Mouse (Mus musculus): ENCODE measurements around the gene Tmem54. TPM values are rescaled to one million over a fixed set of nuclear protein-coding genes. Genes with fewer than 3 reads are reported as not detected.
A peak's percentile ranks its signal among the peaks of the same experiment; 100 is the strongest.

The Tmem54 gene
- total RNA-seq, 2 experiments from 2014 or later = not detected

GRCm38 (mm10) chr4:129102133-129102829, 3.1 kb upstream of the Tmem54 start:
- no peak for DNase-seq

- DNase-seq = no peak
Observed at GRCm38 (mm10) chr4:129106073-129106472, 725 bp downstream of the Tmem54 start.

GRCm38 (mm10) chr4:129107348-129107899, 2.1 kb downstream of the Tmem54 start:
- DNase-seq = no peak

DNA sequence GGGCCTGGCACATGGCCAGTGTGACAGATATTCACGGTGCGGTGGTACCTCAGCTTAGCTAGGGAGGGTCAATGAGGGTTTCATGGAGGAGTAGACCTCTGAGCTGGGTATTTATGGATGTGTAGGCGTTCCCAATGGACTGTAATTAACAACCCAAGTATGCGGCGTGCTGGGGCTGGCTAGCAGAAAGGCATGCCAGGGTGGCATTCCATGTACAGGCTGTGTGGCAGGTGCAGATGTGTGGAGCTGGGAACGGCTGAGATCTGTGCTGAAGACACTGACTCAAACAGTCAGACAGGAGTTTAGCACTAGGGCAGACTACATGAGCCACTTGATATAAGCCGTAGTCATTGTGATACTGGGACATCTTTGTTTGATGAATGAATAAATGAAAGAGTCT, 3.3 kb downstream of the Tmem54 start:
- no peak for DNase-seq

GRCm38 (mm10) chr4:129110804-129111203, 5.5 kb downstream of the Tmem54 start:
- DNase-seq = no peak

- no peak for DNase-seq
Observed at GRCm38 (mm10) chr4:129111350-129111749, 6.0 kb downstream of the Tmem54 start.

DNA sequence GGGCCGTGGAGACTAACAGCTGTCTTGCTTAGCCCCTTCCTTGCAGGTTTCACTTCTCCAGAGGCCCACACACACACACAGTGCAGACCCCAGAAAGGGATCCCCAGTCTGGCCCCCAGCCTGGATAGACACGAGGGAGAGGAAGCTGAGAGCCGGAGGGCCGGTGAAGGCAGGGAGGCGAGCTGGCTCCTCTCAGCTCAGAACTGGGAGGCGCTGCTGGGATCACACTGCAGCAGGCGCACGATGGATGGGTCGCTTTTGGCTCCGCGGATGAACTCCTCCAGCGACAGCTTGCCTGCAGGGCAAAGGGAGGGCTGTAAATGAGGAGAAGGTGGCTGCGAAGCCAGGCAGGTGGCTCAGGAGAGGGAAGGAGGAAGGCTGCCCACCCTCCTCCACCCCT, 6.9 kb downstream of the Tmem54 start:
- no peak for DNase-seq

DNA sequence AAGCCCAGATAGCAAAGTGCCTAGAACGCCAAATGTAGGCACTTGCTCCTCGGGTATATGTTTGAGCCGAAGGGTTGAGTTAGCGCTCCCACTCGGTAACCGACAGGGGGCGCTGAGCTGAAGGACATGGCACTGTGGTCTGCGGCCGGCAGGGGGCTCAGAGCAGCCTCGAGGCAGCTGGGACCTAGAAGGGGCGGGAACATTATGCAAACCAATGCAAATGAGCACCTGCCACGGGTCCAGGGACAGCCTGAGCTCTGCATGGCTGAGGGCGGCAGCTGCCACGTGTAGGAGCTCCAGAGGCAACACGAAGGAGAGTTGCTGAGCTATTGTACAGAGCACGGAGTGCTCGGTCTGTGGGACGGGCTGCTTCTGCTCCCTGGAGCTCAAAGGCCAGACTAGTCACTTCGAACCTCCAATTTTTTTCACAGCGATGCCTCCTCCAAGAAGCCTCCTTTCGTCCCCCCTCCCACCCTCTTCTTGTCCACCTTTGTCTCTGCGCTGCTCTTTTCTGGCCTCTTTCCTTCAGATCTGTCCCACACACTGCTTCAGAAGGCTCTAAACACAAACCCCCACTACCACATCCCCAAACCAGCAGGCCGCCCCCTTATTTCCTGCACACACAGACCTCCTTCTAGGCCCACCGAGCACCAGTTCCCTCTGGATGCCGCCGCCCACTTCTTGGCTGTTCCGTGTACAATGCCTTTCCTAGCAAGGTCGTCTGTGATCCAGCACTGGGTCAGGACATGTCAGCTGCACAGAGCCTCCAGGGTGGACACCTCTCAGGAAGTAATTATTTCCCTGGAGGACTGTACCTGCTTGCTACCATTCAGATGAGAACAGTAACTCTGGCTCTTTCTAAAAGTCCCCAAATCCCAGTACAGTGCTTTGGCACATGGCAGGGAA, 8.0 kb downstream of the Tmem54 start:
- peak; percentile 76 for DNase-seq

- no peak for DNase-seq
Observed at GRCm38 (mm10) chr4:129116703-129117102, 11.4 kb downstream of the Tmem54 start.

- no peak for DNase-seq
Observed at GRCm38 (mm10) chr4:129117720-129118510, 12.6 kb downstream of the Tmem54 start.

GRCm38 (mm10) chr4:129119708-129120107, 14.4 kb downstream of the Tmem54 start:
- no peak for DNase-seq

DNA sequence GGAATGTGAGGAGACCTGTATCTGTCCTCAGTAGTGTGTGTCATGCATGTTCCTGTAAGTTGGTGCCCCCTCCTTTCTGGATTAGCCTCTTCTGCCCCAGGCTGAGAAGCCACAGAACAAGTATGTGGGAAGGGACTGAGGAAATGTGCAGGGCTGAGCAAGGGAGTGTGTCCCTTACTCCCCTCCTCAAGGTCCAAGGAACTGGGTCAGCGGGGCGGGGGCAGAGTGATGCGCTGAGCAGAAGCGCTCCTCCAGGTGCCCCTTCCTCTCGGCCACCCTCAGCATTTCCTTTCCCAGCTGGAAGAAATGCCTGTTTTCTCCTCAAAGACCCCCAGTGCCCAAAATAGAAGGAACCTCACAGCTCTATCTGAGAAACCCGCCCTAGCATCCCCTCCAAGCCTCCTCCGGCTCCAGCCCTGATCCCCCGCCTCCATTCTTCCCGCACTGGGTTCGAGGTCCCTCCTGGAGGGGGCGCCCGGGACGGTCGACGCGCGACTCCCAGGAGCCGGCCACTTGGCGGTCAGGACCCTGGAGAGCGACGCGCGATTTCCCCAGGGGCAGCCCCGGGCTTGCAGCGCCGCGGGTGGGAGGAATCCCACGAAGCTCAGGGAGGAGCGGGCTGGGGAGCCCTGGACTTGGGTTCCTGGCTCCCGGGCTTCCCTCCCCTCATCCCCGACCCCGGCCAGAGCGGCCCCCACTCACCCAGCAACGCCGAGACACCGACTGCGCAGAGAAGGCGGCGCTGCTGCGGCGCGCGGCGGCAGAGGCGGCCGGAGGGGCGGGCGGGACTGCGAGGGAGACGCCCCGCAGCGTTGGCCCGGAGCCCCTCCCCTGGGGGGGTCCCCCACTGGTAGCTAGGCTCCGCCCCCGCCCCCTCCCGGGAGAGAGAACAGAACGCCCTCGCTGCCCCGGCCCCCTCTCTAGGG, 15.4 kb downstream of the Tmem54 start:
- DNase-seq = peak; percentile 80

GRCm38 (mm10) chr4:129121569-129122086, 16.3 kb downstream of the Tmem54 start, which contains the start of gene Hpca:
Gene Hpca (minus strand): TSS chr4:129122036.
- DNase-seq = no peak

DNA sequence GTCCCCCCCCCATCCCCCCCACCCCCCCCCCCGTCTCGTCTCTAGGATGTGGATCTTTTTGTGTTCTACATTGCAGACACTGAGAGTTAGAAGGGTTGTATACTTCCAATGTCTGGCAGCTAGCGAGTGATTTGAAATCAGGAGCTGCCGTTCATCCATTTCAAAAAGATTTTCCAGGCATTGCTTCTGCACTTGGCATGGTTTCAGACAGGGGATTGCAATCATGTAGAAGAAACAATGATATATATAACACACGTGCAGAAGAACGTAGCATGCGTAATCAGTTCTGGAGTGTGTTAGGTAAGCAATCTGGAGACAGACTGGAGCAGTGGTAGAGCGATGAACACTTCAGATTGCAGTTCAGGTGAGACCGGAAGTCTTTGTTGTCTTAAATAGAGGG, 16.8 kb downstream of the Tmem54 start:
- no peak for DNase-seq

DNA sequence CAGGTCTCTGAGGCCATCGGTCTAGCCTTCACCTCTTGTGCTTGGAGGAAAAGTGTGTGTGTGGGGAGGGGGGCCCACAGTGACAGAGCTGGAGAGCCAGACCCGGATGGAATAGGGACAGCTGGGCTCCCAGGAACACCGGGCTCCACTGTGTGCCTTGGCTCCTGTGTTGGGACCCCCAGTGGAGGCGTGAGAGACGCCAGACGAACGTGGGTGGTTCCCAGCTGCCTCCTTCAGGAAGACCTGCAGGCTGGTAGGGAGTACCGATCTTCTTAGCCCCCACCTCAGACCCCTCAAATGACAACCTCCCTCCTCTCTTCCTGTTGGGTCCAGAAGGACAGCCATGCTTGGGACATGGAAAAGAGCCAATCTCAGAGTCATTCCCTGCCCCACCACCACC, 17.4 kb downstream of the Tmem54 start:
- no peak for DNase-seq

GRCm38 (mm10) chr4:129124652-129125146, 19.4 kb downstream of the Tmem54 start:
- DNase-seq = no peak

- no peak for DNase-seq
Observed at GRCm38 (mm10) chr4:129125736-129126451, 20.5 kb downstream of the Tmem54 start.

DNA sequence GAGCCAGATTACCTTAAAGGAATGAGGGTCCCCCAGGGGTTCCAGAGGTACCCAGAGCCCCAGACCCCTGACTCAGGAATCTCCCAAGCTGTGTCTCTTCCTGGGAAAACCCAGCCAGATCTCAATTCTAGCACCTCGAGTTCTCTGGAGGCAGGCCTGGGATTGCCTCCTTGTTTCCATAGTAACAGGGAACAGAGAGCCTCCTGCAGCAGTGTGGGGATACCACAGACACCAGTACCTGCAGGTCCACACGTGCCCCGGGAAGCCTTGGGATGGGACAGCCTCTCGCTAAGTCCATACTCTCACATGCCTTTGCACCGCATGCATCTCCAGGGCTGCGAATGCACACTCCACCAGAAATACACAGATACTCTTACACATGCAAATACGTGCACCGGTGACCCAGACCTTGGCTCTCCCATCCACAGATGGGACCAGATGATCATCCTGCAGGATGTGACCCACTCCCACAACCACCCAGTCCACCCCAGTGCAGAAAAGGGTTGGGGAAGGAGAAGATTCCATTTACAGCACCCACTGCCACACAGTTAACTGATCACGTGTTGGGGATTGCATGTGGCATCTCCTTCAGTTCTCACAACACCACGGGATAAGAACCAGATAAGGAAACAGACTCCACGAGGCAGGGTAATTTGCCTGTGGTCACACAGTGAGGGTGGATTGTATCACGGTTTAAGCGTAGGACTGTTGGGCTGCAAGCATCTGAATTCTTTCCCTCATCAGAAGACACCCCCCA, 23.4 kb downstream of the Tmem54 start:
- no peak for DNase-seq

GRCm38 (mm10) chr4:129129387-129129786, 24.0 kb downstream of the Tmem54 start:
- DNase-seq = no peak
